Mouse (Mus musculus): Measurements from ENCODE around the gene Clic1.

The Clic1 gene

DNA sequence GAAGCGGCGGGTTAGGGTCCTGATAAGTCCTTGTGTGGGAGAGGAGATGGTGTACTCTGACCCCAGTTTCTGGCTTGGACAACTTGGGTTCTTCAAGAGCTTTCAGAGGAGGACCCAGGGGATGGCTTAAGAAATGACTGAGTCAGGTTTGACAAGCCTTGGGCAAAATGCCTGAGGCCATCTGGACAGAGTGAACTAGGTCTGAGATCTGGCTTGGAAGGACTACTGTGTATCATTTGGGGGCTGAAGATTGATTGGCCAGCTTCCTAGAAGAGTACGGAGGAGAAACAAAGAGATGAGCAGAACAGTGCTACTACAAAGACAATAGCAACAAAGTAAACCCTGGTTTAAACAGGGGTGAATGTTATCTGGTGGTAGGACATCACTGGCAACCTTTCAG, 13.7 kb downstream of the Clic1 start:
- DNase-seq (ENCODE audit: low spot score in 2 of 2): no peak

DNA sequence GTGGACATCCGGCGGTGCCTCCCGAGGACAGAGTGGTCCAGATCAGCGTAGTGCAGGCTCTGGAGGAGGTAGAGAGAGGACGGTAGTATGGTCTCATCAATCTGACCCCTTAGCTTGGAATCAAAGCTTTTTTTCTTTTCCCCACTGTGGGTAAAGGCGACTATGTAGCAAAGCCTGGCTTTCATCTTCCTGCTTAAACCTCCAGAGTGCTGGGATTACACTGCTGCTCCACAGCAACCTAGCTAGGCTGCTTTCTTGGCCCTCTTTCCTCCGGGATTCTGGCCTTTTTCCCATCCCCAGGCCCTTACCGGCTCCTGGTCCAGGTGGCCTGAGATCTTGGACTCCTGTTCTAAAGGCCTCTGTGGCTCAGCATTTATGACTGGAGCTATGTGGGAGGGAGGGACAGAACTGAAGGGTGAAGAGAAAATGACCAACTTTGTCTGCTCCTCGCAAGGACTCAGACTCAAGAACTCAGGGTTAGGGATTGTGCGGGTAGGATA, 14.7 kb downstream of the Clic1 start:
- no peak for DNase-seq (ENCODE audit: low spot score in 2 of 2)

DNA sequence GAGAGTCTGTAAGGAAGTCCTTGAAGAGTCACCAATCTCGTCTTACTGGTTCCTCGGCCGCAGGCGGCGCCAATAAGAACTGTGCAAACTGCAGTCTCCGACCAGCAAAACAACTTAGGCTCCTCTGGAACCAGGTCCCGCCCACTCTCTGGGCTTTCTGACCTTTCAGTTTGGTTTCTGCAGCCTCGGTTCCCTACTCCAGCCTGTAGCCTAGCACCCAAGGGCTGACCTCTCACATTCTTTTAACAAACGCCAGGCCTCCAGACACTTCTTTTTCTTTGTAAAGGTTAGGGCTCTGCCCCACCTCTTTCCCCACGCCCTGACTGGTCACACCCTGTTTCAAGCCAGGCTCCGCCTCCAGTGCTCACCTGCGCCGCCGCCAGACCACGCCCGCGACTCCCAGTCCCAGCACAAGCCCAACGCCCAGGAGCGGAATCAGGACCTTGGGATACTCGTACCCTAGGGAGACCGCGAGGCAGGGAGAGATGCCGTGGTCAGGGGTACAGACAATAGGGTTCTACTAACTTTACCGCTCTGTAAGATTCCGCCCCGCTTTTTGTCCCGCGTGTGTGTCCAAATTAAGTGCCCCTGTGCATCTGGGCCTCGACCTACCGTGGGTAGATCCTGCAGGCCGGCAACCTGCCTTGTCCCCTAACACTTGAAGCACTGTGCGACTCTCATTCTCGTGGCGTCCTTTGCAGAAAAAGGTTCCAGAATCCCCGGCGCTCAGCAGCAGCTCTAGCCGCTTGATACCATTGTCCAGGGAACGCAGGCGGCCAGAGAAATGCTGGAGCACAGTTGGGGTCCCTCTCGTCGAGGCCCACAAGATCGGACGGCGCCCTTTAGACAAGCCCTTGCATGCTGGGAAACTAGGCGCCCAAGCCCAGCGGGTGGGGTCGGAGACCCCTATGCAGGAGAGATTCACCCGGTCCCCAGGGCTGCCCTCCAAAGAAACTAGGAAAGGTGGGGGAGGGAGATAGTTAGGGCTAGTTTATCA, 15.5 kb downstream of the Clic1 start, which contains the start of gene Ly6g6c:
TSS of gene Ly6g6c (plus strand) at position 438 of the 997 bp plus-strand sequence.
- no peak for DNase-seq (ENCODE audit: low spot score in 2 of 2)

DNA sequence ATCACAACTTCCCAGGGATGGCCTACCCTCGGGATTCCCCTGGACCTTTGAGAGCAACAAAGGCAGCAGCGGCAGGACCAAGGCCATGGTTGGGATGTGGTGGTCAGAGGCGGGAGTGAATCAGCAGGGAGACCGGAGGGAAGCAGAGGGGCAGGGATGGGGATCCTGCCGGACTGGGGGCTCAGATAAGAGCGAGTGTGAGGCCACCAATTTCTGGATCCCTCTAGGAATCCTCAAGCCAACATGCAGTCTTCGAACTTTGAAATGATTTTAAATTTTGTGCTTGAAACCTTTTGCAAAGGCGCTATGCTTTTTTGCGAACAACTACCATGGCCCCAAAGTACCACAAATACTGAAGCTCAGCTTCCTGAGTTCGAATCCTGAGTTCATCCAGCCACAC, 16.3 kb downstream of the Clic1 start, which contains the start of gene Mpig6b:
TSS of gene Mpig6b (minus strand) at position 101 of the 400 bp plus-strand sequence.
- DNase-seq (ENCODE audit: low spot score in 2 of 2): no peak

DNA sequence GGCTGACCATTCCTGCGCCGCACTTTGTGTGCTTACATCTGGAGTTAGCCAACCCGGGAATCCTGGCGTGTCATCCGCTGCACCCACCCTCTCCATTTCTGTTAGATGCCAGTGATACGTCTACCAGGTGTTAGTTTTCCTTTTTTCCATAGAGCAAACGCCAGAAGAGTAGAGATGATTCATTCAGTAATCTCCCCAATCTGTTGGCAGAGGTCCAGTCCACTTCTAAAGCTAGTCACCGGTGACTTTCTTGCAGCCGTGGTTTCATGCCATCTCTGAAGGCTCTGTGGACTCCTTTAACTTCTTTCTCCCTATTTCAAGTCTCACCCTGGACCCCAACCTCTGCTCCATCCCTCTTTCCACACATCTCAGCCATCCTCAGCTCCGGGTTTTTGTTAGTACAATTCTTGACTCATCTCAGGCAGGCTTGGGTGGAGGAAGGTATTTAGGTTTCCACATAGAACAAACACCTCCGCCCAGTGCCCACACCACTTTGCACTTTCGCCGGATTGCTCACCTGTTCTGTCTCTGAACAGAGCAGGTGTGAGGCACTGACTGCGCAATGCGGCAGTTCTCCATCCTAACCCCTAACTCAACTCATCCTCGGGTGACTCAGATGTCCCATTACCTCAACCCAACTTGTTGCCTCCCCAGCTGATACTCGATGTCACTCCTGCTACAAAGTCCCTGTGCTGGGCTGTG, 18.6 kb downstream of the Clic1 start:
- DNase-seq (ENCODE audit: low spot score in 2 of 2): no peak

DNA sequence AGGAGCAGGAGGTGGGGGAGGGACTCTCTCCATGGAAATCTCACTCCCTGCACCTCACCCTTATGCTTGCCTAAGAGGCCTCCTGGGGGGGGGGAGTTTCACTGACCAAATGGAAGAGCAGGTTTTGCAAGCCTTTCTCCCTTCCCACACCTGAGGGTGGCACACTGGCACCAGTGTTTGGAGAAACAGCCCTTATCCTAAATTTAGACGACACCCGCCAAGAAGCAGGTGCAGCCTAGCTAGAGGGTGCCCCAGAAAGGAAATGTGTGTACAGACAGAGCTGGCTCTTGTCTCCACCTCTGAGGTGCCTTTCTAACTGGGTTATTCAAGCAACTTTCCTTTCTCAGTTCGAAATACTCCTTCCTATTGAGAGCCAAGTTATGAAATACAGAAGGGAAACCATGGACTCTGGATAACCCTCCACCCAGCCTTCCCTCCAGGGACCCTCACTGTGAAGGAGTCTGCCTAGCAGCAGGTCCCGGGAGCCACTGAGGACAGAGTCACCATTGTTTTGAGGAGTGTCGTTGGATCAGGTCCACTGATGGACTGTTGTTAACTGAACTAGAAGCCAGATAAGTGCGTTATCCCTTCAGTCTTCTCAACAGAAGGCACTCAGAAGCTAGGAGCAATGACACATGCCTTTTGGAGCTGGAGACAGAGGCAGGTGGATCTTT, 20.9 kb downstream of the Clic1 start:
- DNase-seq (ENCODE audit: low spot score in 2 of 2): no peak

DNA sequence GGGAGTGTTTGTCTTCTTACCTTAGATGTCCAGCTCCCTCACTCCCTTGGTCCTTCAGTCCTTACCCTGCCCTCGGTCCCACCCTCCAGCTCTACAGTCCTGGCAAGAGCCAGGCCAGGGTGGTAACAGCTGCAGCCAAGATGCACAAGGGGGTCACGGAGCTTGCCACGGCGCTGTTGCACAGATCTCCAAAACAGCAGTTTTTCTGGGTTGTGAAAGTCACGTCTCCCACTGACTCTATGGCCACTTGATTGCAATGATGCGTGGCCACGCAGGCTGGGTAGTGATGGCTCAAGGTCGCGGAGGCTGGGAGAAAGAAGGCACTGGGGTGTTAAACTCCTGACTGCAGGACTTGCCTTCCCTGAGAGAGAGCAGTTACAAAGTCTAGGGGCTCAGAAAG, 21.7 kb downstream of the Clic1 start:
- no peak for DNase-seq (ENCODE audit: low spot score in 2 of 2)

DNA sequence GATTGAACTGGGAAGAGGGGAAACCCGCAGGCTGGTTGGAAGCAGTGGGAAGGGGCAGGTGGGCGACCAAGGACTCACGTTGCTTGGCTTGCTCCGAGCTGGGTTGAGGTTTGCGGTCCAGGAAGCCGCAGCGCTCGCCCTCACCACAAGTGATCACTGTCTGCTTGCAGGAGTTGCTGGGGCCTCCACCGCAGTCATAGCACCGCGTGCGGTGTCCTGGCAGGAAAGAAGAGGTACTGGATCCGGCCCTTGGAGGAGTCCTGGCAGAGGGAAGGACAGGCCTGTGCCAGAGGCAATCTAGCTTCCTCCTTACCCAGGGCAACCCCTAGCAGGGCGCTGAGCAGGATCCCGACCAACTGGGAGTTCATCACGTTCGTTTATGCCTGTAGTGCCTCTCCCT, 24.3 kb downstream of the Clic1 start:
- DNase-seq (ENCODE audit: low spot score in 2 of 2): no peak

DNA sequence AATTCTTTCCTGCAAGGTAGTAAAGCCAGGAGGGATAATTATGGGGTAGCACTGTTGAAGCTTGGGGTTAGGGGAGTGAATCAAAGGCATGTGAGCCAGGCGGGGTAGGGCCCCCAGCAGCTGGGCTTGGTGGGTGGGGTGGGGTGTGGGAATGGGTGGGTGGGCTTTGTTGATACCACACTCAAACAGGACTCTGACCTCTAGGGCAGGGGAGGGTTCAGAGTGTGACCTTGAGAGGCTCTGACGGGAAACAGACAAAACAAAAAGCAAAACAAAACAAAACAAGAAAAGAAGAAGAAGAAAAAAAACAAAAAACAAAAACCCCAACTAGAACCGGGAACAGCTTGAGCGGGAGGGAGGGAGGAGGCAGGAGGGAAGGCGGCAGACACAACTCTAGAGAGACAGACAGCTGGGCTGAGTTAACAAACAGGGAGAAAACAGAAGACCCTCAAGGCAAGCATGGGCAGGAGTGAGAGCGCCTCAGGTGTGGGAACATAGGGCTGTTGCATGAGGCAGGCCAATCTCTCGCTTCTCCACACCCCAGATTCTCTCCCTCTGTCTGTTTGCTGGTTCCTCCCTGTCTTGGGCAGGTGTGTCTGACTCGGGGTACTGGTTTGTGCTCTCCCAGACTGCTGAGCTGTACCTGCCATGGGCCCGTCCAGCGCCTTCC, 26.9 kb downstream of the Clic1 start, which contains the start of gene Ly6g6e:
TSS of gene Ly6g6e (plus strand) at position 396 of the 670 bp plus-strand sequence.
- no peak for DNase-seq (ENCODE audit: low spot score in 2 of 2)

DNA sequence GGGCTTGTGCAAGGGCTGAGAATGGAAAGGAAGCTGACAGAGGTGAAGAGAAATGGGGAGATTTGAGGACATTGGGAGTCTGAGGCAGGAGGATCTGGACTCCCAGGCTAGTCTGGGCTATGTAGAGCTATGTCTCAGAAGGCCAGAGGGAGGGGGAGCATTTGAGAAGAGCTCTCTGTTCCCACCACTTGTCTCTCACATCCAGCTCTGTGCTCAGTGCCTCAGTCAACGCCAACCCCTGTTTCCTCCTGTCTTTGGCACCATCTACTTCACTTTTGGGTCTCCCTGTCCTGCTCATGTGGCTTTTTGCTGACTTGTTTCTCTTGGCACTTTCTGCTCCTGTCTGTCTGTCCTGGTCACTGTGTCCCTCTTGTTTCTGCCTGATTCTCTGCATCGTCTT, 27.5 kb downstream of the Clic1 start:
- no peak for DNase-seq (ENCODE audit: low spot score in 2 of 2)

DNA sequence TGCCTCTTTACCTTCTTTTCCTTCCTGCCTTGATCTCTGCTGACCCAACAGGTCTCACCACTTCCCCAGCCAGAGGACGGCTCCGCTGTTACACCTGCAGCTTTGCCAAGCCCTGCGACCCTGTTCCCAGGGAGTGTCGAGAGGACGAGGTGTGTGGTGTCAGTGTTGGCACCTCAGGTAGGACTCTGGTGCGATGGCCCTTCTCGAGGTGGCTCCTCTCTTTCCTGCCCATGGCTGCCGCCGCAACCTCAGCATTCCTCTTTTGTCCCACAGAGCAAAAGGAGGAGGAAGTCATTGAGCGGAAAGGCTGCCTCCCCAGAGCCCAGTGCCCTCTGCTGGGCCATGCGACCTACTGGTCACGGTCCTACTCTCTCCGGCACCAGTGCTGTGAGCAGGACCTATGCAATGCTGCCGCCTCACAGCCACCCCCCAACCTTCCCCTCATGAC, 28.0 kb downstream of the Clic1 start, which contains the start of gene Ly6g6d:
TSS of gene Ly6g6d (minus strand) at position 280 of the 448 bp plus-strand sequence.
- no peak for DNase-seq (ENCODE audit: low spot score in 2 of 2)

DNA sequence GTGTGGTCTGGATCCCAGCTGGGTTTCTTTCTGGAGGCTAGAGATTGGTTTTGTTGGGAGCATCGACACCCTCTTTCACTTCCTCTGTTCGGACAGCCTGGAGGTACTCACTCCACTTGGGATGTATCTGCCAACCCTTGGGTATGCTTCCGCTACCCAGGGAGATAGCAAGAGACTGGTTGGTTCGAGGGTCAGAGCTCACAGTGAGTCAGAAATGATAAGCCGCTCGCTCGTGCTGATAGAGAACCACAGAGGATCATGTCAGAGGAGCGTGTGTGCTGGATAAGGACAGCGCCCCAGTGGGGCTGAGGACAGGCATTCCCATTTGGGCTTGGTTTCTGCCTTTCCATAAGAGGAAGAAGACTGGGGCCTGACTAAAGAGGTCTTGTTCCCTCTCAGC, 30.0 kb downstream of the Clic1 start:
- DNase-seq (ENCODE audit: low spot score in 2 of 2): no peak

DNA sequence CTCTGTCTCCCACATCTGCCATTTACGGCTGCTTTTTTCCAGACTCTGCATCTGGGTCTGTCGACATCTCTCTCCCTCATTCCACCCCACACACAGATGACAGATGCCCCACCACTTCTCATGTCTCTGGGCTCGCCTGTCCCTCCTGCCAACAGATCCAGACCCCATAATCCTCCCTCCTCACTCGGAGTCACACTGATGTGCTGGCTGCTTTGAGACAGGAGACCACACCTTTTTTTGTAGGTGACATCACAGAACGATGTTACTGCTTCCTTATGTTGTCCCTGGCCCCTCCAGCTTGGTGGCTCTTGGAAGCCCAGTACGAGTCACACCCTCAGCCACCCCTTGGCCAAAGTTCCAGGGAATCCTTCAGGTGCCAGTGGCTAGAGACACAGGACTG, 30.5 kb downstream of the Clic1 start:
- no peak for DNase-seq (ENCODE audit: low spot score in 2 of 2)

DNA sequence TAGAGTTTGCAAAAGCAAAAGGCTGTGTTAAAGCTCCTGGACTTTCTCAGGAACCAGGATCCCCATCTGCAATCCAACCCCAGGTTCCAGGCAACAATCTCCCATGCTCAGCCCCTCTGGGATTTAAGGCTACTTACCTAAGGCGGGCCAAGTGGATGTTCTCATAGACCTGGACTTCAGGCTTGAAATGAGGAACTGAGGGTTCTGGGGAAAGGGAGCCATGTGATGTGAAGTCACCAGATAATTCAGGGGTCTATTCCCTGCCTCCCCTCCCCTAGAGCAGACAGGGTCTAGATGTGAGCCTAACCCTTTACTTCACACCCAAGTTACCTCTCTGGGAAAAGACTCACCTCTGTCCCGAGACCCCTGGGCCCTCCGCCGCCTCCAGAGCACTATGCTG, 30.9 kb downstream of the Clic1 start:
- no peak for DNase-seq (ENCODE audit: low spot score in 2 of 2)

DNA sequence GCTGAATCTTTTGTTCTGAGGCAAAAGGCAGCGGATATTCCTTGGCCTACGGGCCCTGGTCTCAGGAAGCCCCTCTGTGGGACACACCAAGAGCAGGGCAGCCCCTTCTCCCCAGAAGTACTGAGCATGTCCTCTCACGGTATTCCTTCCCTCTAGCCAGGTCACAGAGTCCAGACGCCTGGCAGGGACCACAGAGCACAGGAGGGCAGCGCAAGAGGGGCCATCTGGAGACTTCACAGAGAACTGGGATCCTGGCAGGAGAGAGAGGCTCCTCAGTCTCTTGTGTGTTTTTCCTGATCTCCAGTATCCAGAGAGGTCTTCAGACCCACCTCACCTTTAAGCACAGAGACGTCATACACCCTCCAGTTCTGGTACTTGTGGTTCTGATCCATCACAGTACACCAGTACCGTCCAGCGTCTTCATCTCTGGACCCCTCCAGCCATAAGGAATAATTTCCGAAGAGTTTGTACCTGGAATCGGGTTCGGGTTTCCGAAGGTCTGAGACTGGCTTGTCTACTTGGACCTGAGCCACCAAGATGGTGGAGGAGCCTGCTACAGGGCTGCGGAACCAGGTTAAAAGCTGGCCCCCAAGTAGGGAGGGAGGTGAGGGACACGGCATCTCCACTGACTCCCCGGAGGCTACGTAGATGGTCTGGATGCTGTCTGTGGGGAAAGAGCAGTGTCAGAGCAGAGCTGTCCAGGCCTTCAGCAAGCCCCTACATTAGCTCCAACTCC, 33.2 kb downstream of the Clic1 start:
- no peak for DNase-seq (ENCODE audit: low spot score in 2 of 2)

DNA sequence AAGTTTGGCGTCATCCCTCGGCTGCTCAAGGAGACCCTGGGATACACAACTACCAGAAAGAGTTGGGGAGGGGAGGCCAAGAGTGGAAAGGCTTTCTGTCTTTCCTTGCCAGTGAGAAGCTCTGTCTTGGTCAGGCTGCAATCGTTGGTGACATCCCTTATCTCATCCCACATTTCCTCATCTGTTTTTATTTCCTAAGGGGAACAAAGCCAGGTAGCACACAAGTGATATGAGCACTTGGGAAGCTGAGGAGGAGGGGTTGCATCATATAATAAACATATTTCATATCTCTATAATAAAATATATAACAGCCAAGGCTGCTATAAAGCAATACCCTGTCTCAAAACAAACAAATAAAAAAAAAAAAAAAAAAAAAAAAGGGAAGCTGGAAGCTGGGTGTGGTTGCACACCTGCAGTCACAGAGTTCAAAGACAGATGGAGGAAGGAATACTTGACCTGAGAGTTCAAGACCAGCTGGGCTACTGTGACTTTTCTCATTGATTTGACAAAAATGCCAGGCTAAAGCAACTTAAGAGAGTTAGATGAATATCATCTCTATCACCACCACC, 34.2 kb downstream of the Clic1 start:
- DNase-seq (ENCODE audit: low spot score in 2 of 2): no peak

DNA sequence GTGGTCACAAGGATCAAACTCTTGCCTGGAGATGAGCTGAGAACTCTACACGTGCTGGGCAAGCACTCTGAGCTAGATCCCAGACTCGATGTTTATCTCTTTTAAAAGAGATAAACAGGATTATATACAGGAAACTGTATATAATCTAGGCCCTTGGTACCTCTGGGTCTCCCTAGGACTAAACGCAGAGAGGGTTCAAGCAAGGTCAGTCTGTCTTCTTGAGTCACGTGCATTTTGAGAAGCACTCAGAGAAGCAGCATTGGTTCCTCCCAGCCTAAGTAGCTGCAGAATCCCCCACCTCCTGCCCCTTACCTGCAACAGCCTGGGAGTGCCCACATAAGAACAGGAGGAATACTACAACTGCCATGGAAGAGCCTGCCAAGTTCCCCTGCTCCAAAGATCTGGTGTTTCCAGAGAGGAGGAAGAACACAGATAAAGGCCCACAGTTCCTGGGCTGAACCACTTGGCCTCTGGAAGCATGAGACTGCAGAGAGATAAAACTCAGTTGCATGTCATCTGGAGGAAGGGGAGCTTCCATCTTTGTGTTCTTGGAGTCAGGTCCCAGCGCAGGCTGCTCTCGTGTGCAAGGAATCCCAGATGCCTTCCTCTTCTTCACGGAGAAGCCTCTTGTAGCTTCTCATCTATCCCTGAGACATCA, 35.6 kb downstream of the Clic1 start, which contains the start of gene Ly6g6f:
TSS of gene Ly6g6f (minus strand) at position 403 of the 658 bp plus-strand sequence.
- no peak for DNase-seq (ENCODE audit: low spot score in 2 of 2)

DNA sequence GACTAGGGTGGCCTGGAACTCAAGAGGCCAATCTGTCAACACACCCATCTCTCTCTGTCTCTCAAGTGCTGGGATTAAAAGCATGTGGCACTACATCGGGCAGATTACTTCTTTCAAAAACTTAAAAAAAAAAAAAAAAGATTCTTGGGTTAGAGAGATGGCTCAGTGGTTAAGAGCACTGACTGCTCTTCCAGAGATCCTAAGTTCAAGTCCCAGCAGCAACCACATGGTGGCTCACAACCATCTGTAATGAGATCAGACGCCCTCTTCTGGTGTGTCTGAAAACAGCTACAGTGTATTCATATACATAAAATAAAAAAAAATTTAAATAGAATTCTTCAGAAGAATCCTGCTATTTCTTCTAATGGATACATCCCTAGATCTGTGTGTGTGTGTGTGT, 38.4 kb downstream of the Clic1 start:
- DNase-seq (ENCODE audit: low spot score in 2 of 2): no peak
